Mouse (Mus musculus): ENCODE results near the gene Lmx1a. TPM values are rescaled to one million over a fixed set of nuclear protein-coding genes. Genes with fewer than 3 reads are reported as not detected.

Gene Lmx1a
- polyA plus RNA-seq, 1 experiment from 2014 or later: 2.2 TPM

GRCm38 (mm10) chr1:167705527-167705926 lies 16.5 kb downstream of the Lmx1a start:
- Histone ChIP-seq H3K36me3 (no peaks in the 10 kb centered on the region), H3K27ac (no peak overlapping the region), H3K4me3 (no peak overlapping the region), H3K27me3 (ENCODE audit: insufficient read depth, poor library complexity, severe bottlenecking) (peaks cover 9% of the 10 kb centered on the region), H3K4me1 (no peaks in the 10 kb centered on the region), H3K9me3 (no peaks in the 10 kb centered on the region)
- 78% methylated on average over 7 of the region's 7 CpGs for WGBS
- DNase-seq (ENCODE audit: low spot score): peak; percentile 11

GRCm38 (mm10) chr1:167708761-167709160 lies 19.7 kb downstream of the Lmx1a start:
- Histone ChIP-seq H3K27ac (no peak overlapping the region), H3K27me3 (ENCODE audit: insufficient read depth, poor library complexity, severe bottlenecking) (no peaks in the 10 kb centered on the region), H3K9me3 (no peaks in the 10 kb centered on the region), H3K4me3 (no peak overlapping the region), H3K4me1 (no peaks in the 10 kb centered on the region), H3K36me3 (no peaks in the 10 kb centered on the region)
- 52% methylated on average over 5 of the region's 5 CpGs for WGBS
- DNase-seq (ENCODE audit: low spot score): peak; percentile 42

GRCm38 (mm10) chr1:167715730-167716341 lies 26.8 kb downstream of the Lmx1a start:
- Histone ChIP-seq H3K4me3 (no peak overlapping the region), H3K27ac (no peak overlapping the region), H3K4me1 (no peaks in the 10 kb centered on the region), H3K36me3 (no peaks in the 10 kb centered on the region), H3K27me3 (ENCODE audit: insufficient read depth, poor library complexity, severe bottlenecking) (peaks cover 10% of the 10 kb centered on the region; the same call in 1 of the 2 replicates), H3K9me3 (no peaks in the 10 kb centered on the region)
- peak; percentile 65 for DNase-seq (ENCODE audit: low spot score)
- 41% methylated on average over 6 of the region's 6 CpGs for WGBS

GRCm38 (mm10) chr1:167734471-167734870 lies 45.4 kb downstream of the Lmx1a start:
- no peaks in the 10 kb centered on the region for H3K9me3 ChIP-seq
- no peak overlapping the region for H3K27ac ChIP-seq
- DNase-seq (ENCODE audit: low spot score): no peak
- H3K4me1 ChIP-seq: no peaks in the 10 kb centered on the region
- no peak overlapping the region for H3K4me3 ChIP-seq
- no peaks in the 10 kb centered on the region for H3K36me3 ChIP-seq
- 13% methylated on average over 6 of the region's 6 CpGs for WGBS
- H3K27me3 ChIP-seq (ENCODE audit: insufficient read depth, poor library complexity, severe bottlenecking): peaks cover 33% of the 10 kb centered on the region

- no peaks in the 10 kb centered on the region for H3K4me1 ChIP-seq
- DNase-seq (ENCODE audit: low spot score): no peak
Measured at GRCm38 (mm10) chr1:167736793-167737192, 47.8 kb downstream of the Lmx1a start.

GRCm38 (mm10) chr1:167739286-167739685 lies 50.2 kb downstream of the Lmx1a start:
- peaks cover 15% of the 10 kb centered on the region for H3K27me3 ChIP-seq (ENCODE audit: insufficient read depth, poor library complexity, severe bottlenecking)
- no peaks in the 10 kb centered on the region for H3K4me1 ChIP-seq
- H3K27ac ChIP-seq: no peak overlapping the region
- no peaks in the 10 kb centered on the region for H3K36me3 ChIP-seq
- no peak overlapping the region for H3K4me3 ChIP-seq
- DNase-seq (ENCODE audit: low spot score): no peak
- H3K9me3 ChIP-seq: no peaks in the 10 kb centered on the region
- 75% methylated on average over 7 of the region's 7 CpGs for WGBS

More at GRCm38 (mm10) chr1:167736793-167737192, 47.8 kb downstream of the Lmx1a start:
- WGBS: 73% methylated on average over 3 of the region's 3 CpGs
- H3K27ac ChIP-seq: no peak overlapping the region
- H3K4me3 ChIP-seq: no peak overlapping the region
- H3K9me3 ChIP-seq: no peaks in the 10 kb centered on the region
- H3K27me3 ChIP-seq (ENCODE audit: insufficient read depth, poor library complexity, severe bottlenecking): peaks cover 25% of the 10 kb centered on the region
- no peaks in the 10 kb centered on the region for H3K36me3 ChIP-seq

GRCm38 (mm10) chr1:167746676-167747075 lies 57.6 kb downstream of the Lmx1a start:
- no peak for DNase-seq (ENCODE audit: low spot score)
- WGBS: 42% methylated on average over 6 of the region's 6 CpGs
- H3K4me1 ChIP-seq: no peaks in the 10 kb centered on the region
- no peaks in the 10 kb centered on the region for H3K36me3 ChIP-seq
- no peaks in the 10 kb centered on the region for H3K9me3 ChIP-seq
- peaks cover 7% of the 10 kb centered on the region; the same call in 1 of the 2 replicates for H3K27me3 ChIP-seq (ENCODE audit: insufficient read depth, poor library complexity, severe bottlenecking)
- no peak overlapping the region for H3K27ac ChIP-seq
- no peak overlapping the region for H3K4me3 ChIP-seq

GRCm38 (mm10) chr1:167752661-167753060 lies 63.6 kb downstream of the Lmx1a start:
- Histone ChIP-seq H3K27ac (no peak overlapping the region), H3K36me3 (no peaks in the 10 kb centered on the region), H3K4me1 (0 out of 2 replicates have a peak, but pooled peaks cover 3% of the 10 kb centered on the region), H3K4me3 (no peak overlapping the region), H3K27me3 (ENCODE audit: insufficient read depth, poor library complexity, severe bottlenecking) (0 out of 2 replicates have a peak, but pooled peaks cover 16% of the 10 kb centered on the region), H3K9me3 (no peaks in the 10 kb centered on the region)
- 78% methylated on average over 5 of the region's 5 CpGs for WGBS
- no peak for DNase-seq (ENCODE audit: low spot score)

- H3K4me3 ChIP-seq: no peak overlapping the region
- no peaks in the 10 kb centered on the region for H3K9me3 ChIP-seq
- peaks cover 3% of the 10 kb centered on the region; the same call in 1 of the 2 replicates for H3K4me1 ChIP-seq
- no peak for DNase-seq (ENCODE audit: low spot score)
- H3K27me3 ChIP-seq (ENCODE audit: insufficient read depth, poor library complexity, severe bottlenecking): peaks cover 23% of the 10 kb centered on the region; the same call in 1 of the 2 replicates
- H3K27ac ChIP-seq: no peak overlapping the region
- H3K36me3 ChIP-seq: no peaks in the 10 kb centered on the region
- WGBS: 87% methylated on average over 4 of the region's 4 CpGs
Measured at GRCm38 (mm10) chr1:167754085-167754484, 65.0 kb downstream of the Lmx1a start.

GRCm38 (mm10) chr1:167754636-167755522 lies 65.8 kb downstream of the Lmx1a start:
- no peak for DNase-seq (ENCODE audit: low spot score)
- Histone ChIP-seq H3K27ac (no peak overlapping the region), H3K27me3 (ENCODE audit: insufficient read depth, poor library complexity, severe bottlenecking) (peaks cover 22% of the 10 kb centered on the region; the same call in 1 of the 2 replicates), H3K4me3 (no peak overlapping the region), H3K9me3 (no peaks in the 10 kb centered on the region), H3K4me1 (peaks cover 3% of the 10 kb centered on the region; the same call in 1 of the 2 replicates), H3K36me3 (no peaks in the 10 kb centered on the region)
- 31% methylated on average over 14 of the region's 14 CpGs for WGBS

GRCm38 (mm10) chr1:167758208-167758607 lies 69.2 kb downstream of the Lmx1a start:
- Histone ChIP-seq H3K27me3 (ENCODE audit: insufficient read depth, poor library complexity, severe bottlenecking) (peaks cover 41% of the 10 kb centered on the region), H3K4me3 (no peak overlapping the region), H3K36me3 (no peaks in the 10 kb centered on the region), H3K4me1 (peaks cover 7% of the 10 kb centered on the region), H3K9me3 (no peaks in the 10 kb centered on the region), H3K27ac (no peak overlapping the region)
- DNase-seq (ENCODE audit: low spot score): no peak
- 76% methylated on average over 8 of the region's 8 CpGs for WGBS

GRCm38 (mm10) chr1:167760307-167760706 lies 71.3 kb downstream of the Lmx1a start:
- H3K36me3 ChIP-seq: no peaks in the 10 kb centered on the region
- no peaks in the 10 kb centered on the region for H3K9me3 ChIP-seq
- 78% methylated on average over 10 of the region's 10 CpGs for WGBS
- H3K27me3 ChIP-seq (ENCODE audit: insufficient read depth, poor library complexity, severe bottlenecking): peaks cover 36% of the 10 kb centered on the region
- no peak overlapping the region for H3K4me3 ChIP-seq
- H3K27ac ChIP-seq: no peak overlapping the region
- DNase-seq (ENCODE audit: low spot score): no peak
- peaks cover 7% of the 10 kb centered on the region for H3K4me1 ChIP-seq

GRCm38 (mm10) chr1:167761785-167762223 lies 72.8 kb downstream of the Lmx1a start:
- H3K4me3 ChIP-seq: no peak overlapping the region

More at GRCm38 (mm10) chr1:167761785-167762223, 72.8 kb downstream of the Lmx1a start:
- DNase-seq (ENCODE audit: low spot score): no peak
- no peaks in the 10 kb centered on the region for H3K36me3 ChIP-seq
- 0 out of 2 replicates have a peak overlapping the region, but pooled peaks have one; percentile 3 for H3K27ac ChIP-seq
- peaks cover 6% of the 10 kb centered on the region for H3K4me1 ChIP-seq
- H3K27me3 ChIP-seq (ENCODE audit: insufficient read depth, poor library complexity, severe bottlenecking): peaks cover 36% of the 10 kb centered on the region
- H3K9me3 ChIP-seq: no peaks in the 10 kb centered on the region
- WGBS: 23% methylated on average over 13 of the region's 13 CpGs
